8 mouse cellular contexts compared by ENCODE assay signal in genomic region chr1:43826628-43827001, GRCm38 (mm10). TPM values are rescaled to one million over a fixed set of nuclear protein-coding genes. Genes with fewer than 3 reads are reported as not detected.
DNase-seq lines count a peak whose midpoint lies in the region; ATAC-seq and TF ChIP-seq lines count a peak whose summit lies in the region.

No protein-coding gene starts in this region.

- H3K27me3 ChIP-seq in CH12.LX (replicated peaks): no peaks in the 10 kb centered on the region
- H3K27me3 ChIP-seq in forebrain, embryonic 15.5 days: no peaks in the 10 kb centered on the region
- H3K27me3 ChIP-seq in liver, postnatal 0 days (ENCODE audit: insufficient read depth, low read length): no peaks in the 10 kb centered on the region

- in situ Hi-C loops in CH12.LX (cut with MboI; ENCODE audit: low pct_ligation_motif_present, low pct_unique_long_range_greater_than_20kb, low sequenced_read_pairs): no loop called here

- no peak overlapping the region for H3K27ac ChIP-seq in CH12.LX (ENCODE audit: insufficient read depth, low read depth)
- peak overlapping the region; percentile 96 for H3K27ac ChIP-seq in forebrain, embryonic 15.5 days (replicated peaks)
- peak overlapping the region; percentile 79 for H3K27ac ChIP-seq in liver, postnatal 0 days (ENCODE audit: low read depth)

- TF ChIP-seq CTCF in CH12.LX (conservative IDR thresholded peaks at IDR 0.05 in 1 of 2, IDR thresholded peaks at IDR 0.05 in 1 of 2; ENCODE audit: low read depth in 2 of 2, low read length in 2 of 2): no peak
- TF ChIP-seq CTCF in liver, postnatal 0 days (IDR thresholded peaks at IDR 0.05; ENCODE audit: low read depth): no peak

- DNase-seq in embryo, embryonic 11 days: peak; percentile 19
- no peak for DNase-seq in embryo, embryonic 10.5 days (ENCODE audit: low spot score)
- no peak for DNase-seq in CH12.LX (ENCODE audit: extremely low read depth)
- no peak for DNase-seq in liver, postnatal 0 days
- no peak for DNase-seq in ovary, postnatal 36 days (ENCODE audit: low spot score)
- DNase-seq in spleen, postnatal 10 days (ENCODE audit: low spot score in 2 of 2): no peak
- DNase-seq in B cell, adult 2 months: no peak

- no peaks in the 10 kb centered on the region for H3K9me3 ChIP-seq in CH12.LX (replicated peaks; ENCODE audit: low read length)
- H3K9me3 ChIP-seq in forebrain, embryonic 15.5 days: no peaks in the 10 kb centered on the region
- H3K9me3 ChIP-seq in liver, postnatal 0 days (ENCODE audit: low read length): no peaks in the 10 kb centered on the region

- peak overlapping the region; percentile 57 for H3K4me2 ChIP-seq in CH12.LX (ENCODE audit: insufficient read depth, low read depth, poor library complexity, severe bottlenecking)
- peak overlapping the region; percentile 93 for H3K4me2 ChIP-seq in forebrain, embryonic 15.5 days (replicated peaks)
- H3K4me2 ChIP-seq in liver, postnatal 0 days (ENCODE audit: low read depth, low read length): peak overlapping the region; percentile 85

- WGBS in forebrain, embryonic 15.5 days: 0% methylated on average over 3 of the region's 3 CpGs
- whole genome bisulfite sequencing in liver, postnatal 0 days (ENCODE audit: insufficient replicate concordance): 3% methylated on average over 3 of the region's 3 CpGs

- TF ChIP-seq RAD21 in CH12.LX (IDR thresholded peaks at IDR 0.05; ENCODE audit: low read depth, low read length): no peak

- TF ChIP-seq POLR2A in CH12.LX (IDR thresholded peaks at IDR 0.05; ENCODE audit: low read depth, low read length): no peak

- peaks cover 0 to 22% of the 10 kb centered on the region in 2 experiments for H3K36me3 ChIP-seq in CH12.LX (replicated peaks in 1 of 2; ENCODE audit: control insufficient read depth in 1 of 2, insufficient read depth in 1 of 2, low read length in 1 of 2)
- no peaks in the 10 kb centered on the region for H3K36me3 ChIP-seq in forebrain, embryonic 15.5 days
- no peaks in the 10 kb centered on the region for H3K36me3 ChIP-seq in liver, postnatal 0 days (replicated peaks; ENCODE audit: insufficient read depth, low read length)

- no peak for TF ChIP-seq EP300 in CH12.LX (IDR thresholded peaks at IDR 0.05; ENCODE audit: low read length)
- TF ChIP-seq EP300 in liver, postnatal 0 days (IDR thresholded peaks at IDR 0.05; ENCODE audit: low read depth): no peak

- dilution Hi-C loops in CH12.LX (cut with MboI; ENCODE audit: extremely low pct_ligation_motif_present, extremely low pct_unique_long_range_greater_than_20kb, low sequenced_read_pairs): no loop called here

- H3K79me2 ChIP-seq in CH12.LX (replicated peaks; ENCODE audit: control insufficient read depth, extremely low read depth, insufficient read depth, poor library complexity, severe bottlenecking): peaks cover 2% of the 10 kb centered on the region; the same call in 1 of the 2 replicates

- peaks cover 0 to 48% of the 10 kb centered on the region in 2 experiments; a peak in 2 of 4 replicates for H3K4me1 ChIP-seq in CH12.LX (ENCODE audit: control insufficient read depth in 1 of 2, insufficient read depth in 2 of 2)
- H3K4me1 ChIP-seq in forebrain, embryonic 15.5 days: peaks cover 39% of the 10 kb centered on the region
- peaks cover 5% of the 10 kb centered on the region for H3K4me1 ChIP-seq in liver, postnatal 0 days (ENCODE audit: insufficient read depth)

- H3K9ac ChIP-seq in CH12.LX (ENCODE audit: insufficient read depth, low read depth): peak overlapping the region; percentile 91
- peak overlapping the region; percentile 86 for H3K9ac ChIP-seq in forebrain, embryonic 15.5 days (replicated peaks)
- H3K9ac ChIP-seq in liver, postnatal 0 days (replicated peaks): peak overlapping the region; percentile 84

- peak overlapping the region; percentile 69 to 99 (median 98) for H3K4me3 ChIP-seq in CH12.LX (replicated peaks in 1 of 3; ENCODE audit: low read depth in 2 of 3, low read length in 2 of 3, poor library complexity in 1 of 3)
- H3K4me3 ChIP-seq in forebrain, embryonic 15.5 days: peak overlapping the region; percentile 94
- H3K4me3 ChIP-seq in liver, postnatal 0 days (ENCODE audit: low read depth, low read length): peak overlapping the region; percentile 91

- ATAC-seq in forebrain, embryonic 15.5 days (replicated peaks): no peak
- no peak for ATAC-seq in liver, postnatal 0 days

TF ChIP-seq in CH12.LX, 34 proteins besides CTCF, POLR2A, EP300 and RAD21:
- no peak for TF ChIP-seq MAX (IDR thresholded peaks at IDR 0.05; ENCODE audit: low read length)
- no peak for TF ChIP-seq MXI1 (IDR thresholded peaks at IDR 0.05; ENCODE audit: low read depth, low read length)
- TF ChIP-seq SIN3A (IDR thresholded peaks at IDR 0.05; ENCODE audit: low read length): no peak
- TF ChIP-seq TBP (conservative IDR thresholded peaks at IDR 0.05; ENCODE audit: low read depth, low read length): no peak

RNA-seq across cellular contexts. Expression of gene Uxs1, which starts 1.0 kb away (rescaled TPM):
- total RNA-seq in CH12.LX (2012; rRNA removed): 18.4 and 21.4 TPM in 2 replicates
- 33.3 and 34.0 TPM in 2 replicates for total RNA-seq in CH12.LX (2014; rRNA removed)
- 29.6 and 31.3 TPM in 2 replicates for polyA plus RNA-seq in CH12.LX (2012; ENCODE audit: insufficient read length, low read depth)
- 17.7 and 17.9 TPM in 2 replicates for polyA plus RNA-seq in forebrain, embryonic 15.5 days (2015; fragmentation: Nextera tagmentation; extraction: Ambion mirVana)
- polyA plus RNA-seq in liver, postnatal 0 days (2015; fragmentation: Nextera tagmentation; extraction: Ambion mirVana): 7.3 and 7.4 TPM in 2 replicates
